Mouse (Mus musculus) left cerebral cortex, postnatal 25 days (tissue): Measurements from ENCODE around the gene Dgkd. TPM values are rescaled to one million over a fixed set of nuclear protein-coding genes. Genes with fewer than 3 reads are reported as not detected.

ENCODE experiments used
- DNase-seq, 2 experiments: peaks; one replicate each; pipeline ENCODE4 v3.0.0; 2022; ENCODE audit warnings: low spot score in 2 of 2, mixed read lengths in 1 of 2
- intact Hi-C: fragments of 180-260 bp; cut with DNase I; formaldehyde crosslinking; loops from one replicate; pipeline ENCODE4 v1.15.1; 2025
- total RNA-seq, 2 experiments: library from RNA; stranded (reverse); gene quantifications; 2 replicates each; pipeline ENCODE4 v1.2.3; 2021

The Dgkd gene
- total RNA-seq, 2 experiments from 2014 or later, result 106 to 107 TPM

DNA sequence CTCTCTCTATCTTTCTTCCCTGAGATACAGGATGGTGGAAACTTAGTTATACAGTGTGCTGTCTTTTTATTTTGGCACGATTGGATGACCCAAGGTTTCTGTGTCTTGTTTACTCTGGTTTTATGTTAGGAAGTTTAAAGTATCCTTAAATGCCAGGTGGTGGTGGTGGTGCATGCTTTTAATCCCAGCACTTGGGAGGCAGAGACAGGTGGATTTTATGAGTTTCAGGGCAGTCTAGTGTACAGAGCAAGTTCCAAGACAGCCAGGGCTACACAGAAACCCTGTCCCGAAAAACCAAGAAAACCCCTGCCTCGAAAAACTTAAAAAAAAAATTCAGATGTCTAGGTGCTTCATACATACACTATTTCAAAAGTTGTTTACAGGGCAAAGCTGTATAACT, 25.9 kb downstream of the Dgkd start:
- no peak for DNase-seq
- intact Hi-C loops, result loop anchor here (5.0 kb wide), 1 partner anchor 33 kb away; no protein-coding TSS in a partner anchor

DNA sequence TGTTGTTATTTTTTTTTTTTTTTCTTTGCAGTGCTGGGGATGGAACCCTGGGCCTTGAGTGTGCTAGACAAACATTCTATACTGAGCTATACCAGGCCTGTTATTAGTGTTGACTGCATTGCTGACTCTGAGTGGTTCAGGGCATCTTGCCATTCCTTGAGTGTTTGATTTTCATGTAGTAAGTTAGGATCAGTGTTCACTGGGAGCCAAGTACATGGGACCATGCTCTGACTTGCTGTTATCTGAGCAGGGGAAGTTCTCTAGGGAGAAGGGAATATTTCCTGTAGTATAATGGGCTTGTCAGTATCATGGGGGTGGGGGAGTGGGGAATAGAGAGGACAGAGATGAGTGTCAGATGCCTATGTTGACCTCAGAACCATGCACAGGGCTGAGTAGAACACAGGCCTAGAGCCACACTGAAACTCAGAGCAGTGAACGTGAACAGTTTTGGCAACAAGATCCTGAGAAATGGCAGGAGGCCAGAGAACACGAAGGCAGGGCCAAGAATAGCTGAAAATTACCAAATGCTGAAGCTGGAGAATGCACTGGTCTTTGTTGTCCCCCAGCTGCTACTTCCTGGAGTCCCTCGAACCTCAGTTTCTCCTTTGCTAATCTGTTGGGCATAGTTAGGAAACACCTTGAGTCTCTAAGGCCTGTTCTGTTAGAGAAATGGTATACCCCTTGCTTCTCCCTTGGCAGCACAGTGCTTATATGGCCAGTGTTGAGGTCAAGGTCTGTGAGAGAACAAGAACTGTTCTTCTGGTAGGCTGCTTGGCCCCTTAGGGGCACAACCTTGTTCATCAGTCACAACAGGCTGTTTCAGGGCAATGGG, 26.6 kb downstream of the Dgkd start:
- intact Hi-C loops, result loop anchor here (5.0 kb wide), 1 partner anchor 33 kb away; no protein-coding TSS in a partner anchor

DNA sequence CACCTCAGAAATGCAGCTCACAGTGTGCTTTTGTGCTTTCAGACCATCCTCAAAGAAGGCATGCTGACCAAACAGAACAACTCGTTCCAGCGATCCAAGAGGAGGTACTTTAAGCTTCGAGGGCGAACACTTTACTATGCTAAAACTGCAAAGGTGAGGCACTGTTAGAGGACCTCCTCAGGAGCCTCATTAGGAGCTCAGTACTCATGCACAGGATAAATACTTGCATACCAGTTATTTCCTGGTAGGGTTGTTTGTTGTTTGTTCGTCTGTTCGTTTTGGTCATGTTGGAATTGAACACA, 27.2 kb downstream of the Dgkd start:
- intact Hi-C loops, result no loop called here
- no peak for DNase-seq

More for the DNA sequence above, 26.6 kb downstream of the Dgkd start:
- peak; percentile 70 to 76 for DNase-seq

DNA sequence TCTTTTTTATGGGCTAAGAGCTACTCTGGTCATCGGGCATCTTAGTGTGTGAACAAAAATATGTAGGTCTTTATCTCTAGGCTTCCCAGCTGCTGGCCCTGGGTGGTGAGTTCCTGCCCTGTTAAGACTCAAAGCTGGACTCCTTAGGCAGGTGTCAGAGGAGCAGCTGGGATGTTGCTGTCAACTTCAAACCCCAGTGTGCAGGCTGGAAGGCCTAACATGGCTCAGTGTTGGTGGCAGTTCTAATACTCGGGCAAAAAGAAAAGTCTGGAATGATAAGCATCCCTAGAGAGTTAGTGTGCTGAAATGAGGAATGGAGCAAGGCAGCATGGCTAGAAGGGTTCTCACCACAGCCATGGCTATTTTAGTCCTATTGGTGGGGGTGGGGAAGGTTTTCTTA, 27.8 kb downstream of the Dgkd start:
- intact Hi-C loops, result no loop called here
- DNase-seq, result no peak

DNA sequence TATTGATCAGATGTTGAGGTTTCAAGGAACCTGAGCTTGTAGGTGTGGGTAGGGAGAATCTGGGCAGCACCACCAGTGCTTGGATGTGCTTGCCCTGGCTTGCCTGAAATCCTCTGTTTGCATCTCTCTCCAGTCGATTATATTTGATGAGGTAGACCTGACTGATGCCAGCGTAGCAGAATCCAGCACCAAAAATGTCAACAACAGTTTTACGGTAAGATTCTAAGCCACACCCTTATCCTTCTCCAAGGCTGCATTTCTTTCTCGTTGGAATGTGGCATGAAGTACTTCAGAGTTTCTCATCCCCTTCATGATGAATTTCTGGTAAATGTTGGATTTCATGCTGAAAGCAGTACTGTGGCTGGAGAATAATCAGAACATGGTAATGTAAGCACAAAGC, 28.6 kb downstream of the Dgkd start:
- intact Hi-C loops, result no loop called here
- no peak for DNase-seq

DNA sequence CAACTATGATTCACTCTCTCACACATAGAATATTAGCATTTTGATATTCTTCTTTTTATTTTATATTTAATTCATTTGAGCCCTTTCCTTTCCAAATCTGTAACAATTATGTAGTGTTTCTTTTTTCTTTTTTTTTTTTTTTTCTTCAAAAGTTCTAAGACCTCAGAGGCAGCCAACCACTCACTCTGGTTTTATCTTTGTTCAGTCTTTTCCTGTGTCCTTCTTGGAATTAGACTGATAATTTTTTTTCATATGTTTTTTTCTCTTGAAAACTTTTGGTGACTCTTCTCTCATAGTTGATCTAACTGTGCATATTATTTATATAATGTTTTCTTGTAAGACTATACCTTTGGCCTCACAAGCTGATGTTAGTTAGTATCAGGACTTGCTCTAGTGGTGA, 29.5 kb downstream of the Dgkd start:
- intact Hi-C loops, result no loop called here
- DNase-seq, result no peak

DNA sequence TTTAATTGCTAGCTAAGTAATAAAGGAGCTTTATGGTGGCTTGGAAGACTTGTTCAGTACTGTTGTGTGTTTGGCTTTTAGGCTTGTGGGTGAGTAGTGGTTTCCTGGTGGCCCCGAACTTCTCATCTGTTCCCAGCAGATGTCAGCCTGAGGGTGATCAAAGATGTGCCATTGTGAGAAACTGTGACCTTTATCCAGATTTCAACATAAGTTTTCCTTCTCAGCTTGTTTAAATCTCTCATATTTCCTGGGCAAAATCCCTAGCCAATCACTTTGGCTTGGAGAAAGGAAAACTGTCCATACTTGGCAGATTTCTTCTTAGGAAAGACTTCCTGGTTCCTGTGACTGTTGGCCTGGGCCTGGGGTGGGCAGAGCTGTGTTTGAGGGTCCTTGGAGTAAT, 37.9 kb downstream of the Dgkd start:
- intact Hi-C loops, result no loop called here
- no peak for DNase-seq

DNA sequence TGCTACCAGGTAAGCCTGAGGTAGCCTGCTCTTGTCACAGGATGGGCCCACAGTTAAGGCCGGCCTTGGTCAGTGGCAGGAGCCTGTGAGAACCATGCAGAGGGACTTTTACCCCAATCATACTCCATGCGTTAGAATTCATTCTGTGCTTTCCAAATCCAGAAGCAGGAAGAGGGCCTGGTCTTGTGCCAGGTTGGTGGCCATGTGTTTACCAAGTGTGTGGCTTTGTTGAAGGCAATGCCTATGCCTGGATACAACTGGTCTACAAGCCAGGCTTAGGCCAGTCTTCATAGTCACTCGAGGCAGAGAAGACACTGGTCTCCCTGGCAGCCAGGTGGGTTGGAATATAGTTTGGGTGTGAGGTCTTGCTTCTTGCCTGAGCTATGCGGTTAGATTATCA, 38.5 kb downstream of the Dgkd start:
- intact Hi-C loops, result no loop called here
- DNase-seq, result no peak

DNA sequence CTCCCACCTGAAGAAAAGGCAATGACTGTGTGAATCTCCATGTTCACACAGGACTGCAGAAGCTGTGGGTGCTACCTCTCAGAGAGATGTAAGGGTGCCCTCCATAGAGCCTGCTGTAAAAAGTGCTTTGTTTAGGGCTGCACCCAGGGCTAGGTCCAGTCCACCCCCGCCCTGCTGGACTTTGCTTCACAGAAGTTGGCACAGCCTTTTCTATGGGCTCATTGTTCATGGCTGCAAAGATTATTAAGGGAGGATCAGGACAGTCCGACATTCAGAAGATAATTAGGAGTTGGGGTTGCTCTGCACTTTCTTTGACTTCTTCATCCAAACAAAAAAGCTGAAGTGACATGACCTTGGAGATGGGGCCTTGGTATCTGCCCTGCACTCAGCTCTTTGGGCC, 39.4 kb downstream of the Dgkd start:
- intact Hi-C loops, result no loop called here
- no peak for DNase-seq

DNA sequence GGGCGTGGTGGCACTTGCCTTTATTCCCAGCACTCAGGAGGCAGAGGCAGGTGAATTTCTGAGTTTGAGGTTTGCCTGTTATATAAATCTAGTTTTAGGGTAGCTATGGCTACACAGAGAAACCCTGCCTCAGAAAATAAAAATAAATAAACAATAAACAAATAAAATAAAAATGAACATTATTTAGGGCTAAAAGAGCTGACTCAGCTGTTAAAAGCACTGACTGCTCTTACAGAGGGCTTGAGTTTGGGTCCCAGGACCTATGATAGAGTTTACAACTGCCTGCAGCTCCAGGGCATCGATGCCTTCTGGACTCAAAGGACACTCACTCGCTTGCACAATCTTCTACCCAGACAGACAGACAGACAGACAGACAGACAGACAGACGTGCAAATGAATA, 40.3 kb downstream of the Dgkd start:
- intact Hi-C loops, result no loop called here
- no peak for DNase-seq

DNA sequence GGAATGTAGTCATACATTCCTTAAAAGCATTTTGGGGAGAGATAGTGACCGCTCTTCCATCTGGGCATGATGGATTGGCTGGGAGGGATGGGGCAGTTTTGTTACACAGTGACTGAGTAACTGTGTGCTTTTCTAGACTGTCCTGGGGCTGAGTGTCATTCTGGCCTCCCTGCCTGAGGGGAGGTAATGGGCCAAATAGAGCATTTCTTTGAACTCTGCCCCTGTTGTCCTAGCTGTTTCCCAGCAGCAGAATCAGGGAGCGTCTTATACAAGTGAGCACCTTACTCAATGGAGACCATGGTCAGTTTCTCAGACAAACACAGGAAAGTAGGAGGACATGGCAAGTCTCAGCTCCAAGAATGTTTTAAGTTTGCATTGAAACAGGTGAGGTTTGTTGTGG, 43.8 kb downstream of the Dgkd start:
- intact Hi-C loops, result no loop called here

DNA sequence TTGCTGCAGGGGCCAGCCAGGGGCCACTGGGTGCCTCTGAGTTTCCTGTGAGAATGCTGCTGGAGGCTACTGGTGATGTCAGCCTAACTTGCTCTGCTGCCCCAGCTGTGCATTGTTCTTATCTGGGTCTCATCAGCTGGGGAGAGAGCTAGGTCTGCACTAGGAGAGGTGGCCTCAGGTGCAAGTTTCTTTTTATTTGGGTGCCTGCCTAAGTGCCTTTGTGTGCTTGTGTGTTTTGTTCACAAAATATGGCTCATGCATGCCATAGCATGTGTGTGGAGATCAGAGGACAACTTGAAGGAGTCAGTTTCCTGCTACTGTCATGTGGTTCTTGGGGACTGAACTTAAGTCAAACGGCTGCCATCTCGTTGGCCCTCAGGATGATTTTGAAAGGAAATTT, 46.6 kb downstream of the Dgkd start:
- intact Hi-C loops, result no loop called here
- DNase-seq, result no peak

More for the DNA sequence above, 43.8 kb downstream of the Dgkd start:
- DNase-seq, result no peak

DNA sequence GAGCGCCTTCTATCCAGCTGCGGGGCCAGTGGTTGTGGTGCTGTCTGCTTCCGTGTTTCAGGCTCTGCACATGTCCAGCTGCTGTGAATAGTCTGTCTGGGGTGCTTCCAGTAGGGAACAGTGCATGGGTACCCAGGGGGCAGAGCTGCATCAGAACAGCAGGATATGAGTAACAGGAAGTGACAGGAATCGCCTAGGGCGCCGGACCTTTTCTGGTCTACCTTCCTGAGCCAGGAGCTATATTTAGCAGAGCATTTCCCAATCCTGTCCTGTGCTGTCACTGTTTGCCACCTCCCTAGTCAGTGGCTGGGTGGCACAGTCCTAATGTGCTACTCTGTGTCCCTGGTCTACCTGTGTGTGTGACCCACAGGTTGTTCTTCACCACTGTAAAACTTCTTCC, 47.9 kb downstream of the Dgkd start:
- DNase-seq, result no peak
- intact Hi-C loops, result no loop called here

DNA sequence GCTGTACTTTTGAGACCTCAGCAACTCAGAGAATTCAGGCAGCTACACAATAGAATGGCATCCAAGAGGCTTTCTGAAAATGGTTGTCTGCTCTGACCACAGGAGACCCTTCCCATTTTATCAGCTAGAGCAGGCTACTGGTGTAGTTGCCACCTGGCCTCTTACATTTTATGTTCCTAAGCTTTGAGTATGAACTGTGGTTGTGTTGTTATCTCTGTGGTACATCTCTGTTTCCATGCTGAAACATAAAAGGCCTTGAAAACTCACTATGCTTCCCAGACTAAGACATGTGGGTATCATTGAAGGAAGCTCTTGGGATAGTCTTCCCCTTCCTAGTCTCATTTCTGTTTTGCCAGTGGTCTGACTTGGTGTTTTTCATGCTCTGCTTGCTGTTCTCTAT, 49.1 kb downstream of the Dgkd start:
- no peak for DNase-seq

DNA sequence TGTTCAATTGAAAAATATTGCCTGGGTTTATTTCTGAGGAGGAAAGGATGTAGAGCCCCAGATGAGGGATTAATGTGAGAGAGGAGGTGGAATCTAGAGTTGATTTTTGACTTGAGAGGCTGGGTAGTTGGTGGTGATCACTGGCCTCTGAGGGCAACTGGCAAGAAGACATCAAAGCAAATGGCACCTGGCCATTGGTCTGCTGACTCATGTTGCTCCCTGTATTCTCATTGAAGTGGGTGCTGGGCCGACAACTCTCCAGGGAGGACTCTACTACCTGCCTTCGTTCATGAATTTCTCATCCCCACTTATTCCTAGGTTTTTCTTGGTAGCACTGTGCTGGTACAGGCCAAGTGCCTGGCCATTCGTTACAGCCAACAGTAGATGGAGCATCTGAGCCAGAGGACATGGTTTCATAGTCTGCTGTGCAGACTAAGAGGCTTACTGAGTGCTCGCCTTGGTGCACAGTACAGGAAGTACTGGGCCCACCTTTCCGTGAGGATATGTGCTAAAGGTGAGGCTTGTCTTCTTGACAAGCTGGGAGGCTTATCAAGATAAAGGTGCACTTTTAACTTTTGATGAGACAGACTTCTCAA, 53.4 kb downstream of the Dgkd start:
- intact Hi-C loops, result no loop called here
- no peak for DNase-seq

More for the DNA sequence above, 49.1 kb downstream of the Dgkd start:
- intact Hi-C loops, result no loop called here

DNA sequence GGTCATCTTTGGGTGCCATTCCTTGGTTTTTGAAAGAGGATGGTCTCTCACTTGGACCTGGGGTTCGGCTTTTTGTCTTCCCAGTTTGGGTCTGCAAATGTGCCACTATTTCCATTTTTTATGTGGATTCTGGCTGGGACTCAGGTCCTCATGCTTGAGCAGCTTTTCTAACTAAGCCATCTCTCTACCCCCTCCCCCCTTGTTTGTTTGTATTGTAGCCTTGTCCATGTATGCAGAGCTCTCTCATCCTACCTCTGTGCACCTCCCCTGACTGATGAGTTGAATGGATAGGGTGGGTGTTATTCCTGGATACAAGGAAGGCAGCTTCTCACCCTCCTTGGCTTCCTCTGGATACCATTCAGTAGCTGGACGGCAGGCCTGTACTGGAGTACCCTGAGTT, 54.9 kb downstream of the Dgkd start:
- DNase-seq, result no peak
- intact Hi-C loops, result no loop called here

DNA sequence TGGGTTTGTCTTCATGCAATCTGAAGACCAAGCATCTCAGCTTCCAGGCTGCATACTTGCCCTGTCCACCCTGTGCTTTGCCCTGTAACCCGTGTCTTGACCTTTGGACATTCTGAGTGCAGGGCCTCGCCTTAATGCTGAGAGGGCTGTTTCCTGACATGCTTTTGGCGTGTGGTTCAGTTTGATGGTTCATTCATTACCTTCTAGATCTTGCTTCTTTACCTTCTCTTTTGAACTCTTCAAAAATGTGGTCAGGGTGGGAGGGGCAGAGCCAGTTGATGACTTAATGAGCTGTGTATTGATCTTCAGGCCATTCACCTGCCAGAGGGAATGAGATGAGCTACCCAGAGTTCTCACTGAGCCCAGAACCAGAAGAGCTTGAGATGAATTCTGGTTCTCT, 55.6 kb downstream of the Dgkd start:
- intact Hi-C loops, result no loop called here
- DNase-seq, result no peak

DNA sequence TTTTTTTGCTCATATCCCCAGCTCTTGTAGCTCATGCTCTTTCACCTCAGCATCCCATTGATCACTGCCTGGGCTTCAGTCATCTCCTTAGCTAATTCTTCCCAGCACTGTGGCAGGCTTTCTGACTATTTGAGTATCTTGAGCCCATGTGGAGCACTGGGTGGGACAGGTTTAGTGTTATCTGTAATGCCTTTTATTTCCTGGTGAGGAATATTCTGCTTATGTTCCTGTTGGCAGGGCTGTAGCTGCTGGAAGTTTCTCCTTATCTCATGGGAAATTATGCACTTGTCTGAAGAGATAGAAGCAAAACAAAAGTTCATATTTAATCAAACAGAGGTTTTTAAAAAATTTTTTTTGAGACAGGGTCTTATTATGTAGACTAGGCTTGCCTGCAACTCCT, 56.5 kb downstream of the Dgkd start:
- DNase-seq, result no peak
- intact Hi-C loops, result no loop called here

DNA sequence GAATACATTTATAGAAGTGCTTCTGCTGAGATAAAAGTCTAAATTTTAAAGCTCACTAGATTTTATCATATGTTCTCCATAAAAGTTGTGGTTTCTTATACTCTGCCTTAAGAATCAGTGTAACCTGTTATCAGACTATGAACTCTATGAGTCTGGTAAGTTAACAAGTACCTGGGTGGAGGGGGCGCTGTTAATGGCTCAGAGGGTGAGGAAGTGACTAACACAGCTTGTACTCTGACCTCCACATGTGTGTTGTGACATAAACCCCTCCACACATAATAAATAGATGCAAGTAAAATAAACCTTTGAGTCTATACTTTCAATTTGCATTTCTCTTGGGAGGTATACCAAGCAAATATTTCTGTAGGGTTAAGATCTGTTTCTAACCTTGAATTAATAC, 57.3 kb downstream of the Dgkd start:
- intact Hi-C loops, result loop anchor here (5.0 kb wide), 2 partner anchors 33 to 53 kb away; no protein-coding TSS in a partner anchor
- no peak for DNase-seq

DNA sequence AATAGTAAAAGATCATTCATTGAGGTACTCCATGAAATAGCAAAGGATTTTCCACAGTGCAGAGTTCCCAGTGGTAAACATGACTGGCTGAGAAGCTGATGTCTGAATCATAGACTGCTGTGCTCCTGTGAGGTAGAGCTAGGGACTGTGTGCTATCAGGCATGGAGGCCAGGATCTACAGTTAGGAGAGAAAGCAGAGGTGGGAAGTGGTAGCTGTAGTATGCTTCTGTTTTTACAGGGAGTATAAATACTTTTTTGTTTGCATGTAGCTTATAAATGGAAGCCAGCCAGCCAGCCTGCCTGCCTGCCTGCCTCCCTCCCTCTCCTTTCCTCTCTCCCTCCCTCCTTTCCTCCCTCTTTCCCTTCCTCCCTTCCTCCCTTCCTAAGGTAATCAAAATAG, 60.3 kb downstream of the Dgkd start:
- intact Hi-C loops, result loop anchor here (5.0 kb wide), 2 partner anchors 36 to 56 kb away; no protein-coding TSS in a partner anchor
- DNase-seq, result peak in 1 of 2 experiments; percentile 73

DNA sequence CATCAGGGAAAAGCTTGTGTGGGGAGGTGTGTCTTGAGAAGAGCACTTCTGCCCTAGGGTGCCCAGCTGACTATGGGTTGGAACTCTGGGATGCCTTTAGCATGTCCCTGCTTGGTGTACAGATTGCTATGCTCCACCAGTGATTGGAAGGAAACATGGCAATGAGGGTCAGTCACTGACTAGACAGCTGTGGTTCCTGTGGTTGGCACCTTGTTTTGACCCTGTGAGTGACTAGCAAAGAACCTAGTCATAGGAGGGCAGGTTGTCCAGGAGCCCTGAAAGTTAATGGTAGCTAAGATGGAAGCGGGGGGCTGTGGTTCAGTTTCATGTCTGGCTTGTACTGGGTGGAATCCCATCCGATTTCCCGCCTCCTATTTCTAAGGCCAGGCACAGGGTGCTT, 64.3 kb downstream of the Dgkd start:
- intact Hi-C loops, result no loop called here
- no peak for DNase-seq
